Mouse (Mus musculus) heart, adult 2 months (tissue): ENCODE results near the gene Tbc1d21.

Source experiments
- CTCF ChIP-seq: fragments of 200-600 bp; IDR thresholded peaks from 2 replicates; pipeline ENCODE4 v1.8.1; 2022; ENCODE audit warnings: antibody characterized with exemption, mild to moderate bottlenecking, moderate library complexity
- EP300 ChIP-seq: fragments of 200-500 bp; IDR thresholded peaks from 2 replicates; pipeline ENCODE4 v1.6.1; 2011; ENCODE audit warnings: low read depth, low read length, control low read depth; ENCODE audit not compliant: insufficient read depth
- POLR2A ChIP-seq: fragments of 200-500 bp; IDR thresholded peaks from 2 replicates; pipeline ENCODE4 v1.6.1; 2011; ENCODE audit warnings: mild to moderate bottlenecking, low read depth, low read length, control low read depth; ENCODE audit not compliant: insufficient read depth

GRCm38 (mm10) chr9:58312944-58313359 lies 57.3 kb downstream of the Tbc1d21 start, which contains the start of gene Loxl1:
- TF ChIP-seq EP300 (no peak), CTCF (no peak), POLR2A (peak; percentile 68; the same call in 1 of the 2 replicates)
